Mouse (Mus musculus) c-Kit-negative CD71-positive TER-119-positive erythroid progenitor cells, embryonic 14.5 days (primary cell): Measurements from ENCODE around the gene Hsf4.

Source experiments
- DNase-seq: peaks from one replicate; pipeline ENCODE4 v3.0.0-alpha.2; 2013; ENCODE audit warnings: low read depth, low spot score

Hsf4 gene

GRCm38 (mm10) chr8:105258911-105259720 is 10.5 kb upstream of the Hsf4 start:
- DNase-seq = no peak

GRCm38 (mm10) chr8:105259721-105260320 is 9.8 kb upstream of the Hsf4 start:
- DNase-seq = peak; percentile 59

- no peak for DNase-seq
Observed at GRCm38 (mm10) chr8:105260371-105261099, 9.1 kb upstream of the Hsf4 start.

- no peak for DNase-seq
Observed at GRCm38 (mm10) chr8:105261326-105261980, 8.1 kb upstream of the Hsf4 start.

- DNase-seq = no peak
Observed at GRCm38 (mm10) chr8:105263244-105263912, 6.2 kb upstream of the Hsf4 start.

GRCm38 (mm10) chr8:105264024-105264982 is 5.3 kb upstream of the Hsf4 start, which contains the start of the genes Tradd and Fbxl8:
Gene Tradd, minus strand, starts transcription at chr8:105264609.
Gene Fbxl8, plus strand, starts transcription at chr8:105264648.
- DNase-seq = peak; percentile 57

GRCm38 (mm10) chr8:105265128-105265527 is 4.5 kb upstream of the Hsf4 start:
- DNase-seq = no peak

- no peak for DNase-seq
Observed at GRCm38 (mm10) chr8:105266775-105267174, 2.8 kb upstream of the Hsf4 start.

GRCm38 (mm10) chr8:105268342-105269074 is 1.1 kb upstream of the Hsf4 start:
- no peak for DNase-seq

GRCm38 (mm10) chr8:105269075-105269458 is 534 bp upstream of the Hsf4 start:
- no peak for DNase-seq

GRCm38 (mm10) chr8:105270101-105270915 is 707 bp downstream of the Hsf4 start:
- no peak for DNase-seq

- no peak for DNase-seq
Observed at GRCm38 (mm10) chr8:105270916-105271186, 1.2 kb downstream of the Hsf4 start.

GRCm38 (mm10) chr8:105275387-105275786 is 5.8 kb downstream of the Hsf4 start:
- DNase-seq = no peak

- no peak for DNase-seq
Observed at GRCm38 (mm10) chr8:105275840-105276239, 6.2 kb downstream of the Hsf4 start, which contains the start of gene Nol3. Gene Nol3, plus strand, starts transcription at chr8:105276140.

- no peak for DNase-seq
Observed at GRCm38 (mm10) chr8:105276292-105277120, 6.9 kb downstream of the Hsf4 start.

GRCm38 (mm10) chr8:105278911-105279334 is 9.3 kb downstream of the Hsf4 start:
- no peak for DNase-seq

- DNase-seq = no peak
Observed at GRCm38 (mm10) chr8:105280567-105280966, 11.0 kb downstream of the Hsf4 start.

GRCm38 (mm10) chr8:105281821-105282220 is 12.2 kb downstream of the Hsf4 start:
- no peak for DNase-seq
